Mouse (Mus musculus): Measurements from ENCODE around the gene Olfr218.

DNA sequence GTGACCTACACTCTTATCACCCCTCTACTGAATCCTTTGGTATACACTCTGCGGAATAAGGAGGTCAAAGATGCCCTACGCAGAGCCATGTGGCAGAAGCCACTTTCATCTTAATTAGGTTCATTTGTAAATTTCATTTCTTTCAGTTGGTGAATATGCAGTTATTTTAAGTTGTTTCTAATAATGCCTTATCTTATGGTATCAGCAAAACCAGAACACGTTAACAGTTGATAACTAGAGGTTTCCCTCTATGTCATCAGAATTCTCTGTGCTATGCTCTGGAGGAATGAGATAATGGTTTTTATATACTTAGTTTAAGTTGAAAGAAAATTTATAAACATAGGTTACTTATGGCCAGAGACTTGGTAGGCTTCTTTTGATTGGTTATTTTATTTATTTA, 18.9 kb downstream of the Olfr218 start:
- no peak for TF ChIP-seq CTCF (IDR thresholded peaks at IDR 0.05; ENCODE audit: insufficient read depth, low read depth, low read length)
- TF ChIP-seq POLR2A (IDR thresholded peaks at IDR 0.05; ENCODE audit: insufficient read depth, low read depth, low read length): no peak
